Mouse (Mus musculus) small intestine, adult 2 months (tissue): ENCODE measurements around the gene Lsamp. TPM values are rescaled to one million over a fixed set of nuclear protein-coding genes. Genes with fewer than 3 reads are reported as not detected.

Experiments
- H3K27ac ChIP-seq: fragments of 200-500 bp; 2 replicates; pipeline ENCODE4 v1.5.1; 2012; ENCODE audit warnings: low read depth, low read length, control low read depth, inconsistent platforms; ENCODE audit not compliant: insufficient read depth
- H3K27me3 ChIP-seq: fragments of 200-500 bp; 2 replicates; pipeline ENCODE4 v1.6.1; 2012; ENCODE audit warnings: mild to moderate bottlenecking, moderate library complexity, low read length, inconsistent platforms; ENCODE audit not compliant: control insufficient read depth, insufficient read depth
- H3K36me3 ChIP-seq: fragments of 200-500 bp; 2 replicates; pipeline ENCODE4 v1.6.1; 2012; ENCODE audit warnings: mild to moderate bottlenecking, low read length, control low read depth, inconsistent platforms; ENCODE audit not compliant: control insufficient read depth, insufficient read depth
- H3K4me1 ChIP-seq: fragments of 200-500 bp; 2 replicates; pipeline ENCODE4 v1.6.1; 2012; ENCODE audit warnings: low read length, inconsistent platforms, mixed read lengths; ENCODE audit not compliant: control insufficient read depth, insufficient read depth, insufficient read length
- H3K4me3 ChIP-seq: fragments of 200-500 bp; 2 replicates; pipeline ENCODE4 v1.5.1; 2012; ENCODE audit warnings: low read depth, mild to moderate bottlenecking, control low read depth, inconsistent platforms, low read length, moderate library complexity
- CTCF ChIP-seq: fragments of 200-500 bp; IDR thresholded peaks from 2 replicates; pipeline ENCODE4 v1.5.1; 2012; ENCODE audit warnings: low read depth, mild to moderate bottlenecking, control low read depth, inconsistent platforms, low read length, moderate library complexity, mixed read lengths; ENCODE audit not compliant: insufficient replicate concordance, insufficient read length; ENCODE audit errors: extremely low read depth
- POLR2A ChIP-seq: fragments of 200-500 bp; IDR thresholded peaks from 2 replicates; pipeline ENCODE4 v1.6.1; 2012; ENCODE audit warnings: low read depth, mild to moderate bottlenecking, control low read depth, inconsistent platforms, low read length, moderate library complexity
- WGBS: fragments of 180-500 bp; shearing (Covaris S2); methylation state at CpG from one replicate; pipeline ENCODE4 v1.1.7; 2018; 5-methylcytosine and 5-hydroxymethylcytosine counted together
- polyA plus RNA-seq: library from polyadenylated mRNA; depleted of rRNA; stranded (reverse); fragments of >200 nt; gene quantifications from 2 replicates; pipeline ENCODE4 v1.2.3, GENCODE M21; 2012

Lsamp gene
- polyA plus RNA-seq, 1 experiment, result 0.08 TPM

- no peaks in the 10 kb centered on the region for H3K27me3 ChIP-seq
- H3K4me3 ChIP-seq, result no peak overlapping the region
- H3K36me3 ChIP-seq, result no peaks in the 10 kb centered on the region
- no peak overlapping the region for H3K27ac ChIP-seq
- TF ChIP-seq CTCF, result no peak
- TF ChIP-seq POLR2A, result no peak
- H3K4me1 ChIP-seq, result no peaks in the 10 kb centered on the region
- 39% methylated on average over 3 of the region's 3 CpGs for WGBS
Observed at GRCm38 (mm10) chr16:41180867-41181266, 1196.7 kb downstream of the Lsamp start.

GRCm38 (mm10) chr16:41210055-41210454 lies 1225.9 kb downstream of the Lsamp start:
- Histone ChIP-seq H3K27ac (no peak overlapping the region), H3K27me3 (no peaks in the 10 kb centered on the region), H3K36me3 (no peaks in the 10 kb centered on the region), H3K4me3 (no peak overlapping the region), H3K4me1 (no peaks in the 10 kb centered on the region)
- TF ChIP-seq POLR2A, result no peak
- WGBS, result 96% methylated on average over 5 of the region's 5 CpGs

- no peaks in the 10 kb centered on the region for H3K4me1 ChIP-seq
- no peak overlapping the region for H3K27ac ChIP-seq
- TF ChIP-seq CTCF, result no peak
- TF ChIP-seq POLR2A, result no peak
- no peaks in the 10 kb centered on the region for H3K36me3 ChIP-seq
- no peaks in the 10 kb centered on the region for H3K27me3 ChIP-seq
- no peak overlapping the region for H3K4me3 ChIP-seq
Observed at GRCm38 (mm10) chr16:41235829-41236228, 1251.7 kb downstream of the Lsamp start.

GRCm38 (mm10) chr16:41242841-41243240 lies 1258.7 kb downstream of the Lsamp start:
- H3K4me3 ChIP-seq, result no peak overlapping the region
- no peaks in the 10 kb centered on the region for H3K4me1 ChIP-seq
- no peak overlapping the region for H3K27ac ChIP-seq
- WGBS, result 52% methylated on average over 4 of the region's 4 CpGs
- TF ChIP-seq POLR2A, result no peak
- TF ChIP-seq CTCF, result no peak
- no peaks in the 10 kb centered on the region for H3K36me3 ChIP-seq
- H3K27me3 ChIP-seq, result no peaks in the 10 kb centered on the region

- no peak overlapping the region for H3K27ac ChIP-seq
- TF ChIP-seq POLR2A, result no peak
- no peak for TF ChIP-seq CTCF
Observed at GRCm38 (mm10) chr16:41244711-41245110, 1260.5 kb downstream of the Lsamp start.

GRCm38 (mm10) chr16:41258145-41259035 lies 1274.2 kb downstream of the Lsamp start:
- 54% methylated on average over 12 of the region's 12 CpGs for WGBS
- TF ChIP-seq POLR2A (no peak), CTCF (no peak)
- Histone ChIP-seq H3K27ac (no peak overlapping the region), H3K27me3 (no peaks in the 10 kb centered on the region), H3K4me1 (no peaks in the 10 kb centered on the region), H3K36me3 (no peaks in the 10 kb centered on the region), H3K4me3 (no peak overlapping the region)

More at GRCm38 (mm10) chr16:41244711-41245110, 1260.5 kb downstream of the Lsamp start:
- 17% methylated on average over 2 of the region's 2 CpGs for WGBS
- no peaks in the 10 kb centered on the region for H3K4me1 ChIP-seq
- no peaks in the 10 kb centered on the region for H3K36me3 ChIP-seq
- H3K27me3 ChIP-seq, result no peaks in the 10 kb centered on the region
- H3K4me3 ChIP-seq, result no peak overlapping the region

- H3K4me1 ChIP-seq, result no peaks in the 10 kb centered on the region
- WGBS, result 92% methylated on average over 2 of the region's 2 CpGs
- no peak overlapping the region for H3K4me3 ChIP-seq
- H3K27me3 ChIP-seq, result no peaks in the 10 kb centered on the region
- no peak overlapping the region for H3K27ac ChIP-seq
- no peak for TF ChIP-seq CTCF
- TF ChIP-seq POLR2A, result no peak
- no peaks in the 10 kb centered on the region for H3K36me3 ChIP-seq
Observed at GRCm38 (mm10) chr16:41275999-41276671, 1292.0 kb downstream of the Lsamp start.
